Comparison of ENCODE assay signal across 8 mouse cellular contexts in the genomic region with DNA sequence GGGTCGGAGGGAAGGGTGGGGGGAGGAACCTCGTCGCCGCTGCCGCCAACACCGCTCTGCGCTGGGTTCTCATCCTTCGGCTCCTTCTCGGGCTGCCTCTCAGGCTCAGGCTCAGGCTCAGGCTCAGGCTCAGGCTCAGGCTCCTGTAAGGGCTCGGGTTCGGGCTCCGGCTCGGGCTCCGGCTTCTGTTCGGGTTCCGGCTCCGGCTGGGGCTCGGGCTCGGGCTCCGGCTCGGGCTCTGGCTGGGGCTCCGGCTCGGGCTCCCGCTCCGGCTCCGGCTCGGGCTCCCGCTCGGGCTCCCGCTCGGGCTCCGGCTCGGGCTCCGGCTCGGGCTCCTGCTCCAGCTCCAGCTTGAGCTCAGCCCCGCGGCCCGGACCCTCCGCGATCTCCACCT. TPM values are rescaled to one million over a fixed set of nuclear protein-coding genes. Genes with fewer than 3 reads are reported as not detected.
A peak's percentile ranks its signal among the peaks of the same experiment; 100 is the strongest.
DNase-seq lines count a peak whose midpoint lies in the region; ATAC-seq and TF ChIP-seq lines count a peak whose summit lies in the region.

No protein-coding gene starts in this region.

- no peaks in the 10 kb centered on the region for H3K9me3 ChIP-seq in kidney, embryonic 14.5 days (ENCODE audit: control insufficient read depth, low read length)
- peaks cover 7% of the 10 kb centered on the region; the same call in 1 of the 2 replicates for H3K9me3 ChIP-seq in midbrain, embryonic 10.5 days (replicated peaks)

- peak overlapping the region; percentile 84 for H3K27ac ChIP-seq in kidney, embryonic 14.5 days (ENCODE audit: low read depth, low read length)
- H3K27ac ChIP-seq in bone marrow, adult 2 months (ENCODE audit: control insufficient read depth, insufficient read depth, low read depth, low read length, poor library complexity), result no peak overlapping the region
- peak overlapping the region; percentile 87 for H3K27ac ChIP-seq in midbrain, embryonic 10.5 days (replicated peaks)

- 45% methylated on average over 31 of the region's 40 CpGs for WGBS in kidney, embryonic 14.5 days
- WGBS in bone marrow, adult 2 months, result 28% methylated on average over 34 of the region's 40 CpGs
- WGBS in midbrain, embryonic 10.5 days, result 45% methylated on average over 32 of the region's 40 CpGs

- H3K9ac ChIP-seq in kidney, embryonic 14.5 days (ENCODE audit: low read depth, low read length), result peak overlapping the region; percentile 74

- H3K27me3 ChIP-seq in kidney, embryonic 14.5 days (ENCODE audit: control insufficient read depth, insufficient read depth, low read length), result no peaks in the 10 kb centered on the region
- H3K27me3 ChIP-seq in midbrain, embryonic 10.5 days (ENCODE audit: low read depth, poor library complexity, severe bottlenecking), result no peaks in the 10 kb centered on the region

- H3K36me3 ChIP-seq in kidney, embryonic 14.5 days (ENCODE audit: control insufficient read depth, insufficient read depth, low read length), result no peaks in the 10 kb centered on the region
- peaks cover 6% of the 10 kb centered on the region for H3K36me3 ChIP-seq in midbrain, embryonic 10.5 days

- no peak for TF ChIP-seq POLR2A in bone marrow, adult 2 months (IDR thresholded peaks at IDR 0.05; ENCODE audit: borderline replicate concordance, control insufficient read depth, low read depth, low read length)

- peak overlapping the region; percentile 54 for H3K4me3 ChIP-seq in kidney, embryonic 14.5 days (ENCODE audit: low read length)
- peak overlapping the region; percentile 71 for H3K4me3 ChIP-seq in bone marrow, adult 2 months (replicated peaks; ENCODE audit: control insufficient read depth, low read depth, low read length)
- H3K4me3 ChIP-seq in midbrain, embryonic 10.5 days, result peak overlapping the region; percentile 67

- peak; percentile 55 for ATAC-seq in kidney, embryonic 14.5 days (ENCODE audit: low FRiP score, low TSS enrichment)
- peak; percentile 6; the same call in 1 of the 2 replicates for ATAC-seq in granulocyte monocyte progenitor cell, adult 5-6 weeks (replicated peaks; ENCODE audit: poor library complexity, severe bottlenecking)

- H3K4me1 ChIP-seq in kidney, embryonic 14.5 days (ENCODE audit: control insufficient read depth, insufficient read depth, low read length), result no peaks in the 10 kb centered on the region
- H3K4me1 ChIP-seq in bone marrow, adult 2 months (ENCODE audit: control insufficient read depth, insufficient read depth, low read length), result no peaks in the 10 kb centered on the region
- peaks cover 12% of the 10 kb centered on the region for H3K4me1 ChIP-seq in midbrain, embryonic 10.5 days

- no peak for DNase-seq in kidney, adult 18-20 months
- DNase-seq in midbrain, embryonic 10.5 days (ENCODE audit: low spot score), result peak; percentile 53
- DNase-seq in urinary bladder, adult 2 months (ENCODE audit: low spot score), result no peak
- no peak for DNase-seq in kidney, postnatal 36 days
- no peak for DNase-seq in layer of hippocampus, adult 8-10 months (ENCODE audit: low spot score in 2 of 2)

- H3K4me2 ChIP-seq in kidney, embryonic 14.5 days (replicated peaks; ENCODE audit: low read depth, low read length), result peak overlapping the region; percentile 80

- no peak for TF ChIP-seq CTCF in bone marrow, adult 2 months (IDR thresholded peaks at IDR 0.05; ENCODE audit: control insufficient read depth, insufficient read depth, low read length)

RNA-seq across cellular contexts. Expression of a gene that starts 0.3 kb away (rescaled TPM):
- 0.41 and 0.61 TPM in 2 replicates for polyA plus RNA-seq in kidney, embryonic 14.5 days (2014; fragmentation: Nextera tagmentation; extraction: Ambion mirVana)
- 1.0 TPM in 1 of 2 replicates, not detected in the other for polyA plus RNA-seq in bone marrow, adult 2 months (2011; ENCODE audit: insufficient read depth, insufficient read length, low replicate concordance, missing spikeins)
- total RNA-seq in granulocyte monocyte progenitor cell, adult 5-6 weeks (2014; fragmentation: Nextera tagmentation), result 0.30 and 1.2 TPM in 2 replicates
- total RNA-seq in granulocyte monocyte progenitor cell, adult 5-6 weeks (2017), result 0.56 and 0.67 TPM in 2 replicates
- 0.64 and 0.70 TPM in 2 replicates for polyA plus RNA-seq in midbrain, embryonic 10.5 days (2016; fragmentation: Nextera tagmentation; extraction: Ambion mirVana)
- 5.1 and 6.2 TPM in 2 replicates for polyA plus RNA-seq in urinary bladder, adult 2 months (2012; rRNA removed)
- 10 to 100 TPM; 13.6 to 15.9 (median 15.4) TPM for total RNA-seq in layer of hippocampus, adult 8-10 months (2022)

RNA-seq across cellular contexts. Expression of a gene that starts 56.2 kb away (rescaled TPM):
- 8.8 and 17.9 TPM in 2 replicates for polyA plus RNA-seq in kidney, embryonic 14.5 days (2014; fragmentation: Nextera tagmentation; extraction: Ambion mirVana)
- 1.5 and 3.4 TPM in 2 replicates for polyA plus RNA-seq in bone marrow, adult 2 months (2011; ENCODE audit: insufficient read depth, insufficient read length, low replicate concordance, missing spikeins)
- total RNA-seq in granulocyte monocyte progenitor cell, adult 5-6 weeks (2014; fragmentation: Nextera tagmentation), result 3.1 and 5.8 TPM in 2 replicates
- total RNA-seq in granulocyte monocyte progenitor cell, adult 5-6 weeks (2017), result 3.3 and 4.6 TPM in 2 replicates
- 11.4 and 11.8 TPM in 2 replicates for polyA plus RNA-seq in midbrain, embryonic 10.5 days (2016; fragmentation: Nextera tagmentation; extraction: Ambion mirVana)
- 8.1 and 9.0 TPM in 2 replicates for polyA plus RNA-seq in urinary bladder, adult 2 months (2012; rRNA removed)
- total RNA-seq in layer of hippocampus, adult 8-10 months (2022), result 1 to 10 TPM; 7.3 to 9.6 (median 8.2) TPM
